Mouse (Mus musculus): Measurements from ENCODE around the gene Map2. TPM values are rescaled to one million over a fixed set of nuclear protein-coding genes. Genes with fewer than 3 reads are reported as not detected.

The Map2 gene
- polyA plus RNA-seq, 1 experiment from 2014 or later: 23.1 TPM

DNA sequence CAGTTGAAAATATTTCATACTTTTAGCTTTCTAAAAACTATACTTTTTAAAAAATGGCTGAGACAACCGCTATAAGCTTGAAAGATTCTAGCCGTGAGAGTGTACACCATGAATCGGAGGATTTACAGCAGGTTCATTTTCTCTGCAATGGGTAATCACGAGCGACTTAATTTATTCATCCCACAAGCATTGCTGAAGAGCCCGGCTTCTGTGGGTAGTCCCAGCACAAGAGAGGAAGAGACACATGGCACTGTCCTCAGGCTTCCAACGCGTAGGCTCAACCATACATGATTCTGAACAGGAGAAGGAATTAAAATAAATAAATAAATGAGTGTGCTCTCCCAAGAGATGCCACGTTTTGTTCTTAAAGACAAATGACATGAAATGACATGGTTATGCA lies 148.4 kb downstream of the Map2 start:
- WGBS: 87% methylated on average over 9 of the region's 9 CpGs
- Histone ChIP-seq H3K4me2 (no peak overlapping the region), H3K9me3 (no peaks in the 10 kb centered on the region), H3K9ac (no peak overlapping the region), H3K27me3 (no peaks in the 10 kb centered on the region), H3K4me1 (no peaks in the 10 kb centered on the region), H3K27ac (no peak overlapping the region), H3K36me3 (no peaks in the 10 kb centered on the region), H3K4me3 (no peak overlapping the region)
- ATAC-seq (ENCODE audit: insufficient number of reproducible peaks, low FRiP score, low TSS enrichment, low read depth): no peak

DNA sequence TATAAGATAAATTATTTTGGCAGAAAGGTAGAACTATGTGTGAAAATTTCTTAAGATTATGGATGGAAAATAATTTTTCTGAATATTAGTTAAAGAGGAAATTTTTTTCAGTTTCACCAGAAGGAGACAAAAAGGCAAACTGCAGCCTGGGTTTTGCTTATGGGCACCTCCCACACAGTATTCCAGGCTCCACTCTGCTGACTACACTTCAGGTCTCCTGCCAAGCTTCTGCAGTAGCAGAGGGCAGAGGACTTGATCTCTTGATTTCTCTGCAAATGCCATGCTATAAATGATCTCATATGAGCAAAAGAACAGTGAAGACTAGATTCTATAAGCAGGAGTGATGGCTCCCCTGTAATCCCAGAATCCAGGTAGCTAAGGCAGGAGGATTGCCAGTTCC lies 149.9 kb downstream of the Map2 start:
- H3K27me3 ChIP-seq: no peaks in the 10 kb centered on the region
- no peak overlapping the region for H3K9ac ChIP-seq
- no peaks in the 10 kb centered on the region for H3K36me3 ChIP-seq
- H3K9me3 ChIP-seq: no peaks in the 10 kb centered on the region
- no peak for ATAC-seq (ENCODE audit: insufficient number of reproducible peaks, low FRiP score, low TSS enrichment, low read depth)
- H3K4me1 ChIP-seq: no peaks in the 10 kb centered on the region
- H3K4me3 ChIP-seq: no peak overlapping the region
- no peak overlapping the region for H3K4me2 ChIP-seq
- no peak overlapping the region for H3K27ac ChIP-seq

DNA sequence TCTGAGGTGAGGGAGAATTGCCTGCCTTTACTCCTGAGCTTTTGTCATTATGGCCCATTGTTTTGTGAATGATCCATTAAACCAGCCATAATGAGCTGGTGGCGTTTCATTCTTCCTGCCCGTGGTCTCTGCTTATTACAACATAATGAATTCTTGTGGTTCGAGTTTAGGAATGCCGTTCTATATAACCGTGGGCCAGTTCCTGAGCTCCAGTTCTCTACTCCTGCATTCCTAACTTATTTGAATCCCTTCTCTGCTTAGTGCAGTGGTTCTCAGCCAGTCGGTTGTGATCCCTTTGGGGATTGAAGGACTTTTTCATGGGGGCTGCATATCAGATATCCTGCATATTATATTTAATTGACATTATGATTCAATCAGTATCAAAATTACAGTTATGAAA lies 153.9 kb downstream of the Map2 start:
- WGBS: 16% methylated on average over 6 of the region's 6 CpGs
- no peak overlapping the region for H3K4me2 ChIP-seq

DNA sequence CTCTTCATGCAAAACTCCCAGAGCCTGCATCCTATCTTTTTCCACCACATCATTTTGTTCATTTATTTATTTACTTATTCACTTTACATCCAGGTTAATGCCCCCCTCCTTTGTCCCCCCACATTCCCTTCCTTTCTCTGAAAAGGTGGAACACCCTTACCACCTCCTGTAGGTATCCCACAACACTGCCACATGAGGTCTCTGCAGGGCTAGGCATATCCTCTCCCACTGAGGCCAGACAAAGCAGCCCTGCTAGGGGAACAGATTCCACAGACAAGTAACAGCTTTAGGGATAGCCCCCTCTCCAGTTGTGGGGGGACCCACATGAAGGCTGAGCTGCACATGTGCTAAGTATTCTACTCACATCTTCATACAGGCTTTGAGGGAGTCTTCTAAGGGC lies 154.5 kb downstream of the Map2 start:
- Histone ChIP-seq H3K36me3 (no peaks in the 10 kb centered on the region), H3K9me3 (no peaks in the 10 kb centered on the region), H3K27me3 (no peaks in the 10 kb centered on the region), H3K4me2 (no peak overlapping the region), H3K9ac (no peak overlapping the region), H3K27ac (no peak overlapping the region), H3K4me1 (no peaks in the 10 kb centered on the region), H3K4me3 (no peak overlapping the region)
- ATAC-seq (ENCODE audit: insufficient number of reproducible peaks, low FRiP score, low TSS enrichment, low read depth): no peak

More for the DNA sequence above, 153.9 kb downstream of the Map2 start:
- no peak overlapping the region for H3K27ac ChIP-seq
- H3K27me3 ChIP-seq: no peaks in the 10 kb centered on the region
- H3K36me3 ChIP-seq: no peaks in the 10 kb centered on the region
- H3K9ac ChIP-seq: no peak overlapping the region
- ATAC-seq (ENCODE audit: insufficient number of reproducible peaks, low FRiP score, low TSS enrichment, low read depth): no peak
- no peaks in the 10 kb centered on the region for H3K9me3 ChIP-seq
- no peak overlapping the region for H3K4me3 ChIP-seq
- no peaks in the 10 kb centered on the region for H3K4me1 ChIP-seq

DNA sequence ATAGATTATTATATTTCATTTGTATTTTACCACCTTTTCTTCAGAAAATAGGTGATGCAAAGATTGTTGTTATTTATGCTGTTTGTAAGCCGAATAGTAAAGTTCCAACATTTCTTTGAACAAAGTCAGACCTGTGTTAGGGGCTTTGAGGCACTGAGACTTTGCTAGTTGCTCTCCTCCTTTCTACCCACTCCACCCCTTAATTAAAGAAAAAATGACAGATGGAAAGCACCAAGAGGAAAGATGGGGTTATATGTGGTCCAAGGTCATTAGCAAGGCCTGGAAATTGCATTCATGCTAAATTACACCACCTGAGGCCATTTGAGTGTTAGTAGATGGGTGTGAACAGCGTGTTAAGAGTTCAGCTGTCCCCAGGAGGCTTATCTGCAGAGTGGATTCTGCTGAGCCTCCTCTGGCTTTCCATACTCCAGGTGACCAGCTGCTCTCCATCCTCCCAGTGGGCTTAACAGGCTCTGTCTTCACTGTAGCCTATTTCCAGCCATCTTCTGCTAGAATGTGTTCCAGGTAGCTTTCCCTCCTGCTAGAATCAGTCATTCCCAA lies 160.7 kb downstream of the Map2 start:
- Histone ChIP-seq H3K4me1 (no peaks in the 10 kb centered on the region), H3K36me3 (no peaks in the 10 kb centered on the region), H3K9ac (no peak overlapping the region), H3K4me3 (no peak overlapping the region), H3K27me3 (no peaks in the 10 kb centered on the region), H3K4me2 (no peak overlapping the region), H3K27ac (no peak overlapping the region), H3K9me3 (no peaks in the 10 kb centered on the region)
- 60% methylated on average over 2 of the region's 2 CpGs for WGBS
- no peak for ATAC-seq (ENCODE audit: insufficient number of reproducible peaks, low FRiP score, low TSS enrichment, low read depth)

DNA sequence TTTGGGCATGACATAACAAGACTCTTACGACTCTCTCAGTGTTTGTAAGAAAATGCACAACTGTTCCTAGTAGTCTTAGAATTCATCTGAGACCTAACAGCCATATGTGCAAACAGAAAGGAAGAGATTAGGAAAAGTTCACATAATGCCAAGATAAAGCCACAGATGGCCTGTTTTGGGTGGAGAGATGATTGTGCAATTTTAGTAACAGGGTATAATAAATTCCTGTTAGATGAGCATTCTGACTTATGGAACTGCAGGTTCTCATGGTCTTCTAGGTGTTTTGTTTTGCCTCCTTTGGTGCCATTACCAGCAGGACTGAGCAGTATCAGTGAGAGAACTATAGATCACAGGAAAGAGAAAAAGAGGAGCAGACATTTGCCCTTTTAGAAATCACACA lies 164.1 kb downstream of the Map2 start:
- H3K9ac ChIP-seq: no peak overlapping the region
- H3K27ac ChIP-seq: no peak overlapping the region
- H3K27me3 ChIP-seq: no peaks in the 10 kb centered on the region
- ATAC-seq (ENCODE audit: insufficient number of reproducible peaks, low FRiP score, low TSS enrichment, low read depth): no peak
- WGBS: 76% methylated on average over 1 of the region's 1 CpGs
- no peak overlapping the region for H3K4me3 ChIP-seq
- H3K9me3 ChIP-seq: no peaks in the 10 kb centered on the region
- no peaks in the 10 kb centered on the region for H3K4me1 ChIP-seq
- H3K4me2 ChIP-seq: no peak overlapping the region
- no peaks in the 10 kb centered on the region for H3K36me3 ChIP-seq

DNA sequence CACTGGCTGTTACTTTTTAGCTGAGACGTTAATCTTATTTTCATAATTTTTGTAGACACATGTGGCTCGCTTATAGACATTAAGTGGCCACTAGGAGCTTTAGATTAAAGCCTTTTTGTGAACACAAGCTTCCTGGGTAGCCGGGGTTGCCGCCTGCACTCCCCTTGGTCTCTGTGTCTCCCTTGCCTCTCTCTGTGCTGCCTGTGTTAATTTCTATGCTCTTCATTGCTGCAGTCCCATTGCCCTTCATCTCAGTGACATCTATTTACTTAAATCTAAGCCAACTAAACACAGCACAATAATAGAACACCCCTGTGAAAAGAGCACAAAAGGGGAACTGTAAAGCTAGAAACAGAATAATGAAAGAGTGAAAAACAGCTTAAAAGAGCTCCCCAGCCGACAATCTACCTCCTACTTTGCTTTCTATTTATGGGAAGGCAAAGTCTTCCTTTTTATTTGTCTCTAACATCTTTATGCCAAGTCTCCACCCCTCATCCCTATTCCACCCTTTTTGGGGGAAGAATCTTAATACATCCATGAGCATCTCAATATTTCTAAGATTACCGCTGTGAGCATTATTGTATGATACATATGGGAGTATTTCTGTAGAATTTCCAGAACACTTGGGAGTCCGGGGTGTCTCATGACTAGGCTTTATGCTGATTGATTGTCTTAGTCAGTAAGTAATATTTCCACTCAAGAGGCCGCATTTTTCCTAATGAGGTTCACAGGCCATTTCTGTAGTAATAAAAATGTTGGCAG lies 173.5 kb downstream of the Map2 start:
- H3K4me2 ChIP-seq: no peak overlapping the region
- H3K27ac ChIP-seq: no peak overlapping the region
- no peak overlapping the region for H3K4me3 ChIP-seq
- 34% methylated on average over 8 of the region's 8 CpGs for WGBS
- 0 out of 2 replicates have a peak, but pooled peaks cover 8% of the 10 kb centered on the region for H3K4me1 ChIP-seq
- H3K9me3 ChIP-seq: no peaks in the 10 kb centered on the region
- H3K27me3 ChIP-seq: no peaks in the 10 kb centered on the region
- H3K9ac ChIP-seq: no peak overlapping the region
- no peaks in the 10 kb centered on the region for H3K36me3 ChIP-seq
- ATAC-seq (ENCODE audit: insufficient number of reproducible peaks, low FRiP score, low TSS enrichment, low read depth): no peak

DNA sequence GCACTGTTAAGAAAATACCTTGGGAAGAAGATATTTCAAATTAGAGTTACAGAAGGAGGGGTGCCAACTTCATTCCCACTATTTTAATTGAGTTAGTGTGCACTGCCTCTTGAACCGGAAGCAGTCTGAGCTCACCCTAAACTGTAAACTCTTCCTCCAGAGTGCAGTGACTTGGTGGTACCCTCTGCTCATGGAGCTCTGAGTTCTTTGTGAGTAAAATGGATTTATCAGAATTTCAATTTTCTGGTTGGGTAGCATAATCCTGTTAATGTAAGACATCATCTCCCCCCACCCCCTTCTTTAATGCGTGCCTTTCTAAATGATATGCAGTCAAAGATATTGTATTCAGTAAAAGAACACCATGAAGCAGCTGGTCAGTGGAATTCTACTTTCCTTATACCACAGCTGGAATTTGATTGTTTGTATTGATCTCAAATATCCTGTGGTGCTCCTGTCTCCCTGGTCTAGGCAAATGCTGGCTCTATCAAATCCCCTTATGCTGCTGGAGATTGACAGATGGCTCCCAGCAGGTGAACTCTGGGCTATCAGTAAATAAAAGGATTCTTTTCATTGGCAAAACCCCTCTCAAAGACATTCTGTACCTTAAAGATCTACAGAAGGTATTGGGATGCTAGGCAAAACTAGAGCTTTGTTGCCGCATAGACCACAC lies 174.2 kb downstream of the Map2 start:
- ATAC-seq (ENCODE audit: insufficient number of reproducible peaks, low FRiP score, low TSS enrichment, low read depth): no peak
- no peaks in the 10 kb centered on the region for H3K36me3 ChIP-seq
- no peak overlapping the region for H3K4me3 ChIP-seq
- 0 out of 2 replicates have a peak, but pooled peaks cover 8% of the 10 kb centered on the region for H3K4me1 ChIP-seq
- no peaks in the 10 kb centered on the region for H3K9me3 ChIP-seq
- 73% methylated on average over 3 of the region's 3 CpGs for WGBS
- no peak overlapping the region for H3K4me2 ChIP-seq
- no peaks in the 10 kb centered on the region for H3K27me3 ChIP-seq
- no peak overlapping the region for H3K27ac ChIP-seq
- no peak overlapping the region for H3K9ac ChIP-seq

DNA sequence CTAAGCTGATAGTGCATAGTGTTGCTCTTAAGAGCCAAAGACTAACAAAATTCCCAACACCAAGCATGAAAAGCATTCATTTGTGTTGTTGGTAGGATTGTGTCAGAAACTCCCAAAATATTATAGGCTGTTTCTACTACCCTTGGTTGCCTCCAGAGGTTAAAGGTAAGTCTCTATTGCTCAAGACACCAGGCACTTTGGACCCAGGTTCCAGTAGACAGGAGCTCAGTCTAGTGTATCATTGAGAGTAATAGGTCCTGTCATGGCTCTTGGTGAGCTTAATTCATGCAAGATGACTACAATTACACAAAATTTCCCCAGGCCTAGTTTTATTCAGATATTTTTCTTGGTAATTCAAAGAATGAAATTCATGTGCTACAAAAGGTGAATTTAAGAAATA lies 176.3 kb downstream of the Map2 start:
- Histone ChIP-seq H3K4me2 (no peak overlapping the region), H3K36me3 (no peaks in the 10 kb centered on the region), H3K27ac (no peak overlapping the region), H3K9ac (no peak overlapping the region), H3K27me3 (no peaks in the 10 kb centered on the region), H3K9me3 (no peaks in the 10 kb centered on the region), H3K4me1 (0 out of 2 replicates have a peak, but pooled peaks cover 8% of the 10 kb centered on the region), H3K4me3 (no peak overlapping the region)
- ATAC-seq (ENCODE audit: insufficient number of reproducible peaks, low FRiP score, low TSS enrichment, low read depth): no peak

DNA sequence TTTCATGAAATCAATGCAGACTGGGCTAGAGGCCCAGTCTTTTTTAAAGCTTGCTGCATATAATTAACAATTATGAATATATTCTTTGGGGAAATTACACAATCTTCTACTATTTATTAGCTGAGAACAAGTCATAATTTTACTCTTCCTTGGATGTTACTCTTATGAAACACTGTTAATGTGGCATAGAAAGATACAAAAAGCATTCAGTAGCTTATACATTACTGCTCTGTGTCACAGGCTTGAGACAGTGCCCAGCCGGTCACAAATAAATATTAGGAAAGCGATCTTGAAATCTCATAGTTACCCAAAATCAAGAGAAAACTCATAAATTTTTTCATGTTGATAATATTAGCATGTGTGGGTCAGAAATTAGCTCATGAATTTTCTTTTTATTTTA lies 186.7 kb downstream of the Map2 start:
- Histone ChIP-seq H3K27me3 (no peaks in the 10 kb centered on the region), H3K9ac (no peak overlapping the region), H3K9me3 (no peaks in the 10 kb centered on the region), H3K27ac (no peak overlapping the region), H3K36me3 (no peaks in the 10 kb centered on the region), H3K4me2 (no peak overlapping the region), H3K4me3 (no peak overlapping the region), H3K4me1 (no peaks in the 10 kb centered on the region; the same call in 1 of the 2 replicates)
- no peak for ATAC-seq (ENCODE audit: insufficient number of reproducible peaks, low FRiP score, low TSS enrichment, low read depth)
- 69% methylated on average over 2 of the region's 2 CpGs for WGBS

DNA sequence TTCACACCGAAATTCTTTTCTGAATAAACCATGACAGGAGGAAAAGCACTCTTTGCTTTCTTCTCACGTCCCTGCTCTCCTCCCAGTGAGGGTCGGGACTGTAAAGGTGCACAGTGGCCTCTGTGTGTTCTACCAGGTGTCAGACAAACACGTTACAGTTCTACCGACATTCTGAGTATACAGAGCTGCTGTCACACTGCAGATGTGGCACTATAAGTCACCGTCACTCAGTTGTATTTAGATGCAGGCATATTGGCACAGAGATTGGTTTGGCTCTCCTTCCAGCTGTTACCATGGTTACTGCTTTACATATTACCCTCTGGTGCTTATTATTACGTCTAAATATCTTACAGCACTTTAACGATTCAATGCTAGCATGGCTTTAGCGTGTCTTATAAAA lies 188.2 kb downstream of the Map2 start:
- Histone ChIP-seq H3K9ac (no peak overlapping the region), H3K9me3 (no peaks in the 10 kb centered on the region), H3K4me2 (no peak overlapping the region), H3K27ac (no peak overlapping the region), H3K4me1 (no peaks in the 10 kb centered on the region; the same call in 1 of the 2 replicates), H3K4me3 (no peak overlapping the region), H3K36me3 (no peaks in the 10 kb centered on the region), H3K27me3 (no peaks in the 10 kb centered on the region)
- WGBS: 45% methylated on average over 9 of the region's 9 CpGs
- ATAC-seq (ENCODE audit: insufficient number of reproducible peaks, low FRiP score, low TSS enrichment, low read depth): no peak

DNA sequence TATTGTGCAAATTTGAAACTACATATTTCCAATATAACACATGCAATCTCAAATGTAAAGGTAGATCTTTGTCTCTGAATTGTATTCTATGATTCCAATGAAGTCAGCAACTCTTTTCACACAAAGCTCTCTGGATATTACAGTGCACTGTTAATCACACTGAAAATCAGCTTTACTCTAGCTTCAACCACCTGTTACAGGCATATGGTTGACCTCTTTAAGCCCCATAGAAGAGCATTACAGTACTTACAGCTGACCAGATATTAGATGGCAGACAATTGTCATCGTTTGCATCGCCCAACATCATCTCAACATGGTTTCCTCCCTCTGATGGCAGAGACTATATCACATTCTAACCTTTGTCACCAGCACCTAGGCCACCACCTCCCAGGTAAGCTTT lies 189.3 kb downstream of the Map2 start:
- Histone ChIP-seq H3K4me1 (no peaks in the 10 kb centered on the region; the same call in 1 of the 2 replicates), H3K9ac (no peak overlapping the region), H3K36me3 (no peaks in the 10 kb centered on the region), H3K27me3 (no peaks in the 10 kb centered on the region), H3K27ac (no peak overlapping the region), H3K9me3 (no peaks in the 10 kb centered on the region), H3K4me2 (no peak overlapping the region), H3K4me3 (no peak overlapping the region)
- no peak for ATAC-seq (ENCODE audit: insufficient number of reproducible peaks, low FRiP score, low TSS enrichment, low read depth)
- 85% methylated on average over 2 of the region's 2 CpGs for WGBS

Measured in limb, embryonic 15.5 days (tissue).